In genomic region chr12:76271516-76271915, GRCm38 (mm10) we compare ENCODE assay signal across 16 mouse cellular contexts. TPM values are rescaled to one million over a fixed set of nuclear protein-coding genes. Genes with fewer than 3 reads are reported as not detected.
"Had no signal": no experiment of that assay in that cellular context is flagged by ENCODE, and none has a peak within 500 bp of the region (broad histone marks: within the 10 kb centered on the region; RNA-seq: fewer than 3 reads in every experiment).

No protein-coding gene starts in this region.

- H3K4me1 ChIP-seq: intestine, embryonic 15.5 days; kidney, embryonic 15.5 days; limb, embryonic 10.5 days; midbrain, embryonic 12.5 days; neural tube, embryonic 13.5 days had no signal

- DNase-seq: kidney, adult 2 months; kidney, postnatal 14 days; retina, postnatal 1 day; right cerebral cortex, postnatal 4 days; spleen, adult 18-20 months; thymus, postnatal 4 days had no signal

- ATAC-seq: intestine, embryonic 15.5 days; lung, postnatal 0 days; midbrain, embryonic 16.5 days had no signal

- H3K4me2 ChIP-seq: intestine, embryonic 15.5 days; kidney, embryonic 15.5 days; midbrain, embryonic 12.5 days; neural tube, embryonic 13.5 days had no signal

- H3K27ac ChIP-seq: intestine, embryonic 15.5 days; kidney, embryonic 15.5 days; limb, embryonic 10.5 days; macrophage; midbrain, embryonic 12.5 days; neural tube, embryonic 13.5 days had no signal

- H3K4me3 ChIP-seq: intestine, embryonic 15.5 days; kidney, embryonic 15.5 days; limb, embryonic 10.5 days; midbrain, embryonic 12.5 days; neural tube, embryonic 13.5 days had no signal

- H3K9ac ChIP-seq: intestine, embryonic 15.5 days; kidney, embryonic 15.5 days; midbrain, embryonic 12.5 days; neural tube, embryonic 13.5 days had no signal

- H3K27me3 ChIP-seq: intestine, embryonic 15.5 days; kidney, embryonic 15.5 days; midbrain, embryonic 12.5 days; neural tube, embryonic 13.5 days had no signal

- H3K9me3 ChIP-seq: intestine, embryonic 15.5 days; kidney, embryonic 15.5 days; limb, embryonic 10.5 days; midbrain, embryonic 12.5 days; neural tube, embryonic 13.5 days had no signal

RNA-seq across cellular contexts. Expression of gene Tex21, which starts 25.0 kb away (rescaled TPM):
- polyA plus RNA-seq: intestine, embryonic 15.5 days; kidney, embryonic 15.5 days; large intestine, adult 2 months; limb, embryonic 10.5 days; lung, postnatal 0 days; macrophage; midbrain, embryonic 12.5 days; midbrain, embryonic 16.5 days; neural tube, embryonic 13.5 days; stomach, embryonic 14.5 days had no signal
